Mouse (Mus musculus) left cerebral cortex, adult 11 months (tissue): Measurements from ENCODE around the gene Olfr839-ps1.

Experiments
- DNase-seq: peaks from one replicate; pipeline ENCODE4 v3.0.0; 2022; ENCODE audit warnings: low spot score

Gene Olfr839-ps1

DNA sequence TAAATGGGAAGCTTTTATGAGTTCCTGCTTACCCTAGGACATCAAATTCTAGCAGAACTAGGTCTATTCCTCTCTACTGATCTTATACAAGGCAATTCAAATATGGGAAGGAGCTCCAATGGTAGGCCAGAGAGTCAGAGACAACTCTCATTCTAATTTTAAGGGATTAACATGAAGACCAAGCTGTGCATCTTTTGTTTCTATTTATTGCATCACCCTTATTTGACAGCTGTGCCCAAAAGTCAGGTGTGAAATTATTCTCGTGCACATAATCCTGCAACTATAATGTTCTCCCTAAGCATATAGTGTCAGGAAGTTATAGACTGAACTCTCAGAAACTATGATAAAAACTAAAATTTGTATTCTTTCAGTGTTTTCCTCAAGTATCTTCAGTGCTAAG, at the start of gene Olfr839-ps1:
Olfr839-ps1 (minus strand) TSS at position 101 of the 400 bp plus-strand sequence.
- no peak for DNase-seq

DNA sequence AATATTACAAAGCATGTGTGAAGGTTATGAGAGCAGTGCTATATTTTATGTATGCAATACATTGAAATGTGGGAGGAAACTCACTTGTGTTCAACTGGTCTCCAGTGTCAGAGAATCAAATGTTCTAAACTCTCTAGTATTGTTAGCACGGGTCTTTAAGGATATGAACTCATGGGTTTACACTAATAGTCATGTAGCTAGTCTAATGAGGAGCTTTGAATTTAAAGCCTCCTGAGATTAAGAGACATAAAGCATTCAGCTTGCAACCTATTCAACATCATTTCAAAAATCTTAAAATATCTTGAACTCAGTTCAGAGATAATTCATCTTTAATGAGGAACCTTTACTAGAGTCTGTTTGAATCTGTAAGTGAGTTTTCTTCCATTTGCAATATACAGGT, 41.1 kb downstream of the Olfr839-ps1 start, which contains the start of gene Olfr837:
Olfr837 (plus strand) TSS at position 301 of the 400 bp plus-strand sequence.
- DNase-seq: no peak

DNA sequence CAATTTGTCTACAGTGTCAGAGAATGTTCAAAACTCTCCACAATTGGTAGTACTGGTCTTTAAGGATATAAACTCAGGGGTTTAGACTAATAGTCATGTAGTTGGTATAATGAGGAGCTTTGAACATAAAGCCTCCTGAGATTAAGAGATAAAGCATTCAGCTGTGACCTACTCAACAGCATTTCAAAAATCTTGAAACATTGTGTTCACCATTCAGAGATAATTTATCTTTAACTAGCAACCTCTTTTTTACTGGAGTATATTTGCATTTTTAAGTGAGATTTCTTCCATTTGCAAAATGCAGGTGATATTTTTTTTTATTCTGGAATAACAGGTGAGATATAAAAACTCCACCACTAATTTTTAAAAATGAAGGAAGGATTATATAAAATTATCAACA, 57.0 kb downstream of the Olfr839-ps1 start, which contains the start of gene Olfr836:
Olfr836 (plus strand) TSS at position 301 of the 400 bp plus-strand sequence.
- no peak for DNase-seq
